Mouse (Mus musculus) bone marrow, adult 2 months (tissue): ENCODE measurements around the gene Arhgap24. TPM values are rescaled to one million over a fixed set of nuclear protein-coding genes. Genes with fewer than 3 reads are reported as not detected.

Source experiments
- H3K27ac ChIP-seq: fragments of 200-500 bp; 2 replicates; pipeline ENCODE4 v1.5.1; 2012; ENCODE audit warnings: low read depth, mild to moderate bottlenecking, control low read depth, inconsistent platforms, low read length; ENCODE audit not compliant: control insufficient read depth, poor library complexity, insufficient read depth
- H3K4me1 ChIP-seq: fragments of 200-500 bp; 2 replicates; pipeline ENCODE4 v1.6.1; 2011; ENCODE audit warnings: low read length; ENCODE audit not compliant: control insufficient read depth, insufficient read depth
- H3K4me3 ChIP-seq: fragments of 200-500 bp; replicated peaks from 2 replicates; pipeline ENCODE3; 2011; ENCODE audit warnings: mild to moderate bottlenecking, low read depth, low read length, control low read depth; ENCODE audit not compliant: control insufficient read depth
- CTCF ChIP-seq: fragments of 200-500 bp; IDR thresholded peaks from 2 replicates; pipeline ENCODE4 v1.5.1; 2011; ENCODE audit warnings: low read length, control low read depth; ENCODE audit not compliant: control insufficient read depth, insufficient read depth
- POLR2A ChIP-seq: fragments of 200-500 bp; IDR thresholded peaks from 2 replicates; pipeline ENCODE4 v1.6.1; 2011; ENCODE audit warnings: low read depth, mild to moderate bottlenecking, control low read depth, low read length, borderline replicate concordance; ENCODE audit not compliant: control insufficient read depth
- WGBS: fragments of 180-500 bp; shearing (Covaris S2); methylation state at CpG from one replicate; pipeline ENCODE4 v1.1.7; 2018; 5-methylcytosine and 5-hydroxymethylcytosine counted together
- polyA plus RNA-seq: library from polyadenylated mRNA; stranded (reverse); fragments of >200 nt; gene quantifications from 2 replicates; pipeline ENCODE4 v1.2.4, GENCODE M21; 2011; ENCODE audit warnings: low replicate concordance; ENCODE audit not compliant: missing spikeins, insufficient read depth, insufficient read length

Arhgap24 gene
- polyA plus RNA-seq, 1 experiment, result 4.1 TPM

GRCm38 (mm10) chr5:102766311-102767057, 285.3 kb downstream of the Arhgap24 start:
- TF ChIP-seq POLR2A, result no peak
- peak; percentile 69 for TF ChIP-seq CTCF
- WGBS, result 68% methylated on average over 6 of the region's 6 CpGs
- no peak overlapping the region for H3K4me3 ChIP-seq
- H3K27ac ChIP-seq, result no peak overlapping the region
- H3K4me1 ChIP-seq, result no peaks in the 10 kb centered on the region

GRCm38 (mm10) chr5:102767058-102767444, 285.9 kb downstream of the Arhgap24 start:
- Histone ChIP-seq H3K4me3 (no peak overlapping the region), H3K27ac (no peak overlapping the region), H3K4me1 (no peaks in the 10 kb centered on the region)
- WGBS, result 90% methylated on average over 4 of the region's 4 CpGs
- TF ChIP-seq CTCF (no peak), POLR2A (no peak)

GRCm38 (mm10) chr5:102767822-102768221, 286.6 kb downstream of the Arhgap24 start:
- H3K4me1 ChIP-seq, result no peaks in the 10 kb centered on the region
- H3K27ac ChIP-seq, result no peak overlapping the region
- no peak overlapping the region for H3K4me3 ChIP-seq
- TF ChIP-seq POLR2A (no peak), CTCF (no peak)
- WGBS, result 77% methylated on average over 7 of the region's 7 CpGs

GRCm38 (mm10) chr5:102768385-102769080, 287.3 kb downstream of the Arhgap24 start:
- Histone ChIP-seq H3K27ac (no peak overlapping the region), H3K4me3 (no peak overlapping the region), H3K4me1 (no peaks in the 10 kb centered on the region)
- TF ChIP-seq POLR2A (no peak), CTCF (no peak)
- 70% methylated on average over 12 of the region's 12 CpGs for WGBS

GRCm38 (mm10) chr5:102770611-102771010, 289.4 kb downstream of the Arhgap24 start:
- Histone ChIP-seq H3K4me3 (no peak overlapping the region), H3K4me1 (no peaks in the 10 kb centered on the region), H3K27ac (no peak overlapping the region)
- 78% methylated on average over 7 of the region's 7 CpGs for WGBS
- TF ChIP-seq CTCF (no peak), POLR2A (no peak)

GRCm38 (mm10) chr5:102774500-102774899, 293.3 kb downstream of the Arhgap24 start:
- WGBS, result 81% methylated on average over 4 of the region's 4 CpGs
- H3K27ac ChIP-seq, result no peak overlapping the region
- TF ChIP-seq CTCF, result no peak
- TF ChIP-seq POLR2A, result no peak

GRCm38 (mm10) chr5:102777255-102777654, 296.1 kb downstream of the Arhgap24 start:
- Histone ChIP-seq H3K4me1 (no peaks in the 10 kb centered on the region; the same call in 1 of the 2 replicates), H3K4me3 (no peak overlapping the region), H3K27ac (no peak overlapping the region)
- TF ChIP-seq CTCF (no peak), POLR2A (no peak)
- 76% methylated on average over 9 of the region's 9 CpGs for WGBS

More at GRCm38 (mm10) chr5:102774500-102774899, 293.3 kb downstream of the Arhgap24 start:
- Histone ChIP-seq H3K4me3 (no peak overlapping the region), H3K4me1 (no peaks in the 10 kb centered on the region)

GRCm38 (mm10) chr5:102777852-102778251, 296.7 kb downstream of the Arhgap24 start:
- H3K4me3 ChIP-seq, result no peak overlapping the region
- no peak overlapping the region for H3K27ac ChIP-seq
- WGBS, result 3% methylated on average over 9 of the region's 9 CpGs
- TF ChIP-seq CTCF (no peak), POLR2A (no peak)
- H3K4me1 ChIP-seq, result no peaks in the 10 kb centered on the region; the same call in 1 of the 2 replicates
